Mouse (Mus musculus) heart, embryonic 13.5 days (tissue): ENCODE results near the gene Fbxo36. TPM values are rescaled to one million over a fixed set of nuclear protein-coding genes. Genes with fewer than 3 reads are reported as not detected.

Experiments used
- ATAC-seq: fragments of 200-750 bp; cut with Nextera tagmentation; 2 replicates; pipeline ENCODE4 v1.8.0; 2017; ENCODE audit warnings: moderate TSS enrichment; ENCODE audit not compliant: insufficient number of reproducible peaks, low FRiP score, low TSS enrichment; ENCODE audit errors: extremely low read depth
- H3K27ac ChIP-seq: fragments of 300-500 bp; sonication (generic); replicated peaks from 2 replicates; pipeline ENCODE4 v1.5.1; 2015; ENCODE audit warnings: moderate library complexity, mild to moderate bottlenecking, inconsistent platforms
- H3K27me3 ChIP-seq: fragments of 300-500 bp; sonication (generic); replicated peaks from 2 replicates; pipeline ENCODE4 v1.6.1; 2015; ENCODE audit warnings: mild to moderate bottlenecking, inconsistent platforms
- H3K36me3 ChIP-seq: fragments of 300-500 bp; sonication (generic); 2 replicates; pipeline ENCODE4 v1.6.1; 2015; ENCODE audit warnings: mild to moderate bottlenecking, inconsistent platforms
- H3K4me1 ChIP-seq: fragments of 300-500 bp; sonication (generic); 2 replicates; pipeline ENCODE4 v1.6.1; 2015; ENCODE audit warnings: inconsistent platforms
- H3K4me2 ChIP-seq: fragments of 300-500 bp; sonication (generic); 2 replicates; pipeline ENCODE4 v1.6.1; 2015; ENCODE audit warnings: inconsistent platforms, mild to moderate bottlenecking, moderate library complexity
- H3K4me3 ChIP-seq: fragments of 300-500 bp; sonication (generic); 2 replicates; pipeline ENCODE4 v1.5.1; 2015; ENCODE audit warnings: moderate library complexity, mild to moderate bottlenecking, inconsistent platforms
- H3K9ac ChIP-seq: fragments of 300-500 bp; sonication (generic); 2 replicates; pipeline ENCODE4 v1.6.1; 2015; ENCODE audit warnings: inconsistent platforms, mild to moderate bottlenecking, moderate library complexity
- H3K9me3 ChIP-seq: fragments of 300-500 bp; sonication (generic); 2 replicates; pipeline ENCODE4 v1.6.1; 2016; ENCODE audit warnings: inconsistent platforms
- WGBS: fragments of 180-500 bp; shearing (Covaris S2); methylation state at CpG from one replicate; pipeline ENCODE4 v1.1.7; 2015; ENCODE audit warnings: mixed read lengths; 5-methylcytosine and 5-hydroxymethylcytosine counted together
- polyA plus RNA-seq: library from polyadenylated mRNA; unstranded; fragments of >200 nt; fragmentation: Nextera tagmentation; extraction: Ambion mirVana; gene quantifications from 2 replicates; pipeline ENCODE4 v1.2.1, GENCODE M21; 2015

The Fbxo36 gene
- polyA plus RNA-seq, 1 experiment from 2014 or later: 8.9 TPM

- peak overlapping the region; percentile 96 for H3K4me2 ChIP-seq
- peaks cover 10% of the 10 kb centered on the region for H3K4me1 ChIP-seq
- peak overlapping the region; percentile 77 for H3K9ac ChIP-seq
- no peaks in the 10 kb centered on the region for H3K36me3 ChIP-seq
- peak overlapping the region; percentile 64 for H3K4me3 ChIP-seq
- H3K27me3 ChIP-seq: peaks cover 48% of the 10 kb centered on the region
- ATAC-seq: no peak
- no peak overlapping the region for H3K27ac ChIP-seq
- WGBS: 3% methylated on average over 12 of the region's 12 CpGs
- H3K9me3 ChIP-seq: no peaks in the 10 kb centered on the region
These were observed 94.5 kb downstream of the Fbxo36 start for GRCm38 (mm10) chr1:84934151-84934502.

- Histone ChIP-seq H3K27ac (no peak within 1 kb of the TSS), H3K4me2 (peak within 1 kb of the TSS; percentile 96), H3K27me3 (peaks cover 48% of the 10 kb centered on the region)
These were observed 95.1 kb downstream of the Fbxo36 start, which contains the start of gene Slc16a14 for GRCm38 (mm10) chr1:84934503-84935333. Gene Slc16a14, minus strand, starts transcription at chr1:84935134.

GRCm38 (mm10) chr1:84935668-84936067 is 96.0 kb downstream of the Fbxo36 start:
- WGBS: 64% methylated on average over 9 of the region's 9 CpGs
- Histone ChIP-seq H3K27me3 (peaks cover 48% of the 10 kb centered on the region), H3K4me3 (no peak overlapping the region), H3K9me3 (no peaks in the 10 kb centered on the region), H3K27ac (no peak overlapping the region), H3K36me3 (no peaks in the 10 kb centered on the region), H3K4me1 (peaks cover 10% of the 10 kb centered on the region), H3K9ac (no peak overlapping the region), H3K4me2 (no peak overlapping the region)
- ATAC-seq: no peak

More at GRCm38 (mm10) chr1:84934503-84935333, 95.1 kb downstream of the Fbxo36 start, which contains the start of gene Slc16a14:
- Histone ChIP-seq H3K9ac (peak within 1 kb of the TSS; percentile 77), H3K4me1 (peaks cover 10% of the 10 kb centered on the region), H3K36me3 (no peaks in the 10 kb centered on the region), H3K9me3 (no peaks in the 10 kb centered on the region), H3K4me3 (peak within 1 kb of the TSS; percentile 64)
- ATAC-seq: peak; percentile 46; the same call in 1 of the 2 replicates
- under 1% methylated on average over 59 of the region's 59 CpGs for WGBS

- no peak for ATAC-seq
- H3K4me3 ChIP-seq: no peak overlapping the region
- 76% methylated on average over 19 of the region's 19 CpGs for WGBS
- peaks cover 48% of the 10 kb centered on the region for H3K27me3 ChIP-seq
- H3K9ac ChIP-seq: no peak overlapping the region
- H3K9me3 ChIP-seq: no peaks in the 10 kb centered on the region
- no peaks in the 10 kb centered on the region for H3K36me3 ChIP-seq
- H3K4me1 ChIP-seq: peaks cover 10% of the 10 kb centered on the region
- H3K27ac ChIP-seq: no peak overlapping the region
- no peak overlapping the region for H3K4me2 ChIP-seq
These were observed 97.3 kb downstream of the Fbxo36 start for GRCm38 (mm10) chr1:84936716-84937510.

- H3K36me3 ChIP-seq: no peaks in the 10 kb centered on the region
- 0 out of 2 replicates have a peak, but pooled peaks cover 3% of the 10 kb centered on the region for H3K4me1 ChIP-seq
- H3K9ac ChIP-seq: no peak overlapping the region
- peaks cover 28% of the 10 kb centered on the region for H3K27me3 ChIP-seq
- 70% methylated on average over 4 of the region's 4 CpGs for WGBS
- H3K4me3 ChIP-seq: no peak overlapping the region
- no peaks in the 10 kb centered on the region for H3K9me3 ChIP-seq
- no peak for ATAC-seq
- H3K4me2 ChIP-seq: no peak overlapping the region
- H3K27ac ChIP-seq: no peak overlapping the region
These were observed 99.8 kb downstream of the Fbxo36 start for GRCm38 (mm10) chr1:84939466-84939865.

- 76% methylated on average over 2 of the region's 2 CpGs for WGBS
- Histone ChIP-seq H3K36me3 (no peaks in the 10 kb centered on the region), H3K4me1 (0 out of 2 replicates have a peak, but pooled peaks cover under 1% of the 10 kb centered on the region), H3K27me3 (peaks cover 20% of the 10 kb centered on the region), H3K27ac (no peak overlapping the region), H3K4me2 (no peak overlapping the region), H3K9ac (no peak overlapping the region), H3K4me3 (no peak overlapping the region), H3K9me3 (no peaks in the 10 kb centered on the region)
- ATAC-seq: no peak
These were observed 100.7 kb downstream of the Fbxo36 start for GRCm38 (mm10) chr1:84940322-84940721.

GRCm38 (mm10) chr1:84942666-84943065 is 103.0 kb downstream of the Fbxo36 start:
- no peak overlapping the region for H3K9ac ChIP-seq
- H3K4me1 ChIP-seq: no peaks in the 10 kb centered on the region
- ATAC-seq: no peak
- no peaks in the 10 kb centered on the region for H3K9me3 ChIP-seq
- H3K4me3 ChIP-seq: no peak overlapping the region
- H3K36me3 ChIP-seq: no peaks in the 10 kb centered on the region
- no peak overlapping the region for H3K27ac ChIP-seq
- H3K4me2 ChIP-seq: no peak overlapping the region
- no peaks in the 10 kb centered on the region for H3K27me3 ChIP-seq

GRCm38 (mm10) chr1:84943549-84943948 is 103.9 kb downstream of the Fbxo36 start:
- H3K9ac ChIP-seq: no peak overlapping the region
- 89% methylated on average over 4 of the region's 4 CpGs for WGBS

GRCm38 (mm10) chr1:84945950-84946349 is 106.3 kb downstream of the Fbxo36 start:
- Histone ChIP-seq H3K4me3 (no peak overlapping the region), H3K4me2 (no peak overlapping the region), H3K4me1 (no peaks in the 10 kb centered on the region), H3K9ac (no peak overlapping the region), H3K27me3 (no peaks in the 10 kb centered on the region), H3K27ac (no peak overlapping the region), H3K9me3 (no peaks in the 10 kb centered on the region), H3K36me3 (no peaks in the 10 kb centered on the region)
- ATAC-seq: no peak
- WGBS: 76% methylated on average over 3 of the region's 3 CpGs

More at GRCm38 (mm10) chr1:84943549-84943948, 103.9 kb downstream of the Fbxo36 start:
- Histone ChIP-seq H3K9me3 (no peaks in the 10 kb centered on the region), H3K27ac (no peak overlapping the region), H3K4me2 (no peak overlapping the region), H3K4me1 (no peaks in the 10 kb centered on the region), H3K36me3 (no peaks in the 10 kb centered on the region), H3K27me3 (no peaks in the 10 kb centered on the region), H3K4me3 (no peak overlapping the region)
- no peak for ATAC-seq

- no peaks in the 10 kb centered on the region for H3K9me3 ChIP-seq
- no peak overlapping the region for H3K4me2 ChIP-seq
- H3K9ac ChIP-seq: no peak overlapping the region
- H3K4me3 ChIP-seq: no peak overlapping the region
- H3K27ac ChIP-seq: no peak overlapping the region
- ATAC-seq: no peak
- H3K36me3 ChIP-seq: no peaks in the 10 kb centered on the region
- no peaks in the 10 kb centered on the region for H3K4me1 ChIP-seq
- no peaks in the 10 kb centered on the region for H3K27me3 ChIP-seq
- WGBS: 60% methylated on average over 2 of the region's 2 CpGs
These were observed 107.7 kb downstream of the Fbxo36 start for GRCm38 (mm10) chr1:84947390-84947789.
